Mouse (Mus musculus): ENCODE data around the gene Ppp1r16b.
A peak's percentile ranks its signal among the peaks of the same experiment; 100 is the strongest.

The Ppp1r16b gene

DNA sequence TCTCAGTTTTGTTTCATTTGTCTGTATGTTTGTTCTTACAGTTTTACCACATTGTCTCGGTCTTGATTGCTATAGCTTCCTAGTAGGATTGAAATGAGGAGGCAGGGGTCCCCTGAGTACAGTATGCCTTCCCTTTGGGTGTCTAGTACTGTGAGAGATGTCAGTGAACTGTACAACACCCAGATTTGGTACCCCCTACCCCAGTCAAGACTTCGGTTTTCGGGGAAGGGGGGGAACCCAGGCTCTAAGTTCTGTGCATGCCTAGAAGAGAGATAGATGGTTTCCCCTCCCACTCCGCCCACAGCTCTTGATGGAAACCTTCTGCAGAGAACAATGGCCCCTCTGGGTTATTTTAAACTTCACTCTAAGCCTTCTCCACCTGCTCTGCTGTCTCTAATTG lies at the start of gene Ppp1r16b:
TSS of gene Ppp1r16b (plus strand) at position 301 of the 400 bp plus-strand sequence.
- DNase-seq (ENCODE audit: low read depth, low spot score), result no peak

DNA sequence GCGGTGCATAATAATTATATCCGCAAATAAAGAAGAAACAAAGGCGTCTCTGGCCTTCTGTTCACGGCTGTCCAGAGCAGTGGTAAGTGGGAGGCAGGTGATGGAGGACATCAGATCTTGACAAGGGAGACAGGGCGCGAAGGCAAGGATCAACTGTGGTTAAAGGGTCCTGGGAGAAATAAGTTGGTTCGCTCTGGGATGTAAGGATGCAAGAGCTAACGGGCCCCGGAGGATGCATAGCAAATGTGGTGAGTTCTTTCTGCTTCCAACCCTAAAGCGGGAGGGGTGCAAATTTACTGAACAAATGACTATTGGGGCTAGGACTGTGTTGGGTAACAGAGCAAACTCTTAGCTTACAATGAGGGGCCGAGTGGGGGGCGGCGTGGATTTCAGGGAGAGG lies 49.5 kb upstream of the Ppp1r16b start:
- no peak for DNase-seq (ENCODE audit: low read depth, low spot score)

DNA sequence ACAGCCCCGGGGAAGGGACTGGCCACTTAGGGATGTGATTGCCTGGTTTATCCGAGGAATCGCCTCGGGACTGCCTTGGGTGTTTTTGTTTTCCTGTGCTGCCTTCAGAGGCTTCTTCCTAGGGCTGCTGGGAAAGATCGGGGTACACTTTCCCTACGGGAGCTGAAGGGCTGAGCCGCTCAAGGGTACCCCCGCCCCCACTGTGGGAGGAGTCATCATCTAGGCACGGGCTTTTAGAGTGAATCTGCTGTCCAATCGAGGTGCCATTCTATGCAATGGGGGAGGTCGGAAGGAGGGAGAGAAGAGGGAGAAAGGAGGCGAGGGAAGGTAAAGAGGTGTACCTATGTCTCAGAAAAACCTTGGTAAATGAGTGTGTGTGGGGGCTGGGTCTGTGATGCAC lies 48.9 kb upstream of the Ppp1r16b start:
- DNase-seq (ENCODE audit: low read depth, low spot score), result no peak

DNA sequence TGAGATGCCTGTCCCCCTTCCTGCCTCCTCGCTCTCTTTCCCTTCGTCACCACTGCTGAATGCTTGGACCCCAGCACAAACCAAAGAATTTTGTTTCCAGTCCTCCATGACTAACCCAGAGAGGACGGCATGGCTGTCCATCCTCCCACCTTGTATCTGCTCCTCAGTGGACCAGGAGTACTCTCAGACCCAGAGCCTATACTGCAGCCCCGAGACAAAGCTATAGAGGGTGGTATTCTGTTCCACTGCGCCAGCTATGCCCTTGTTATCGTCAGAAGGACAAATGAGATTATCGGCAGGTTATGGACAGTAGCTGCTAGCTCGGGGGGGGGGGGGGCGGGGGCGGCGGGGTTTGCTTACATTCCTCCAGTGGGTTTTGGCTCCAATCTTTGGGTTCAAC lies 48.4 kb upstream of the Ppp1r16b start:
- DNase-seq (ENCODE audit: low read depth, low spot score), result no peak

DNA sequence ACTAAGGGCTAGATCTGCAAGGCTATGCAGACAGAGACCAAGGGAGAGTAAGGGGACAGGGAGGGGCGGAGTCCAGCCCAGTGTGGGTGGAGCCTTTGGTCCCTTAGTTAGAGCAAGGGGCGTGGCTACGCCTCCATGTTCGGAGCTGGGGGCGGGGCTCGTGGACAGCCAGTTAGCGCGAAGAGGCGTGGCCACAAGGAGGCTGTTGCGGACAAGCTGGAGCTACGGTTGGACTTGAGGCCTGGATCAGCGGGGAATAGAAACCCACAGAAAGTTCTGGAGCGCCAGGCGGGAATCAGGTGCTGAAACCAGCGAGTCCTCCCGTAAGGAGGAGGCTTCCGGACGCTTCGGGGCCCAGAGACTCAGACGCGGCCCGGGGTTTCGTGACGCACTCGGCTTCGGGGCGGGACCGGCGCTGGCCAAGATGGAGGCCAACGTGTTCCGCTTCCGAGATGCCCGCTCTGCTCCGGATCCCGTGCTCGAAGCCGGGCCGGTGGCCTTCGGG lies 40.4 kb upstream of the Ppp1r16b start, which contains the start of gene Actr5:
TSS of gene Actr5 (plus strand) at position 171 of the 505 bp plus-strand sequence.
- DNase-seq (ENCODE audit: low read depth, low spot score), result peak; percentile 99

DNA sequence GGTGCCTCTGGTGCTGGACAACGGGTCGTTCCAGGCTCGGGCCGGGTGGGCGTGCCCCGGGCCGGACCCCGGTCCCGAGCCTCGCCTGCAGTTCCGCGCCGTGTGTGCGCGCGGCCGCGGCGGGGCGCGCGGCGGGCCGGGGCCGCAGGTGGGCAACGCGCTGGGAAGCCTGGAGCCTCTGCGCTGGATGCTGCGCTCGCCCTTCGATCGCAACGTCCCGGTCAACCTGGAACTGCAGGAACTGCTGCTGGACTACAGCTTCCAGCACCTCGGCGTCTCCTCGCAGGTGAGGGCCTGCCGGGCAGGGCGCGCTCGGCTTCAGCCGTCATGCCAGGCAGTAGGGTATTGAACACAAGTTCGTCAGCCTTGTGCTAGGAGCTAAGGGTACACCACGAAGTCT lies 40.0 kb upstream of the Ppp1r16b start:
- no peak for DNase-seq (ENCODE audit: low read depth, low spot score)

DNA sequence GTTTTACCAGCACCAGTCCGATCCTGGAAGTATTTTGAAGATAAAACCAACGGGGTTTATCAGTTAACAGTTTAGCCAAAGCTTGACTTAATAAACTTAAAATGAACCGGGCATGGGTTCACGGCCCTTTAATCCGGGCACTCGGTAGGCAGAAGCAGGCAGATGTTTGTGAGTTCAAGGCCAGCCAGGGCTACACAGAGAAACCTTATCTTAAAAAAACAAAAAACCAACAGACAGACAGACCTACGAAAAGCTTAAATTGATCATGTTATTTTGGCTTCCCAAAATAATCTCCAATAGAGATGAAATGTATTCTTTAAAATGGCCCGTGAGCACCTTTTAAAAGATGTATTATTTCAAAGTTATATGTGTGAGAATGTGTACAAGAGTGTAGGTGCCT lies 39.5 kb upstream of the Ppp1r16b start:
- DNase-seq (ENCODE audit: low read depth, low spot score), result no peak

DNA sequence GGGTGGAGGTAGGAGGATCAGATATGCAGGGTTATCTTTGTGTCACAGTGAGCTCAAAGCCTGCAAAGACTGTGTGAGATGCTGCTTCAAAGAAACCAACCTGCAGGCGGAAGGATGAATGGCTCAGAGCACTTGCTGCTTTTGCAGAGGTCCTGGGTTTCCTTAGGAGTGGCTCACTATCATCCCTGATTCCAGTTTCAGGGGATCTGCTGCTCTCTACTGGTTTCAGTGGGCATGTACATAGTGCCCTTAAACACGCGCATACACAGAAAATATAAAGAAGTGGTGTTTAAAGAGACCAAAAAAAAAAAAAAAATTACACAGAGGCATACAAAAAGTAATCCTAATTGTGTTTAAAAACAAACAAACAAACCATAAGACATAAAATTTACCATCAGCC lies 36.3 kb upstream of the Ppp1r16b start:
- DNase-seq (ENCODE audit: low read depth, low spot score), result no peak

DNA sequence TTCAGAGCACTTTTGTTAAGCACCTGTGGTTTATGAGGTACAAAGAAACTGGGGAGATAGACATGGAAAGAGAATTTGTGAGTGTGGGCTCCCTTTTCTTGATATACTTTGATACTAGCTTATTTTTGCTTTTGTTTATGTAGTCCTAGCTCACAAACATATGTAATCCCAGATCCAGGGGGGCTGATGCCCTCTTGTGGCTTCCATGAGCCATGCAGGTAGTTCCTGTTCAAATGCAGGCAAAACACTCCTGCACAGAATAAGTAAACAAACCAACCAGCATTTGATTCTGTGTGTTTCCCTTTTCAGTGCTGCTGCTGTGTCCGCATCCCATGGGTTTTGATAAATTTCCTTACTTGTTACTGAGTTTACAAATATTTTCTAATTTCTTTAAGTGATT lies 35.8 kb upstream of the Ppp1r16b start:
- DNase-seq (ENCODE audit: low read depth, low spot score), result peak; percentile 25

DNA sequence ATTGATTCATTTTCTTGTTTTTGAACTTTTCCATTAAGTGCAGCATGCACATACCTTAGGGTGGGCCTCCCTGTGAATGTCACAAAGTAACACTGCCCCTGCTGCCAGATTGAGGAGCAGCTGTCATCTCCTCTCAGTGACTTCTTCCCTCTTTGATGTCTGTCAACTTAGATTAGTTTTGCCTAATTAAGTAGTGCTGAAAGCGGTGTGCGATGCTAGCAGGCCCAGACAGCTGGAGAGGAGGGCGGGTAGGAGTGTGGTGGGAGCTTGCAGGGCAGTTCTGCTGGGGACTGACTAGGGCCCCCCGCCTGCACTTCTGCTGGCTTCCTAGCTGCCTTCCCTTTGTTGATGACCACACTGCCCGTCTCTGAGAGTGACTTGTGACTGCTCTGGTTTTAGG lies 33.3 kb upstream of the Ppp1r16b start:
- DNase-seq (ENCODE audit: low read depth, low spot score), result no peak

DNA sequence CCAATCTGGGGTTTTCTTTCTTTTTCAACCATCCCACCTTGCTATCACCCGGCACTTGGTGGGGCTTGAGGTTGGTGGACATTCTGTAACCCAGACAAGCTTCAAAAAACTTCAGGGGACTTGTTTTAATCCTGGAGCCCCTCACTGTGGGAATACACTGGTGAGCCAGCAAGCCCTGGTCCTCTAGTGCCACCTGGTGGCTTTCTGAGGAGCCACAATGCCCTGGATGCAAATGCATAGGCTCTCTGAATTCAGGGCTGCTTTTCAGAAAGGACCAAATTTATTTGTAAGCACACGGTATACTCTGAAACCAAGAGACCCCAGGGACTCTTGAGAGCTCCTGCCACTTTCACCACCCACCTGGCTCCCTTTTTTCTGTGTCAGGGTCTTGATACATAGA lies 23.3 kb upstream of the Ppp1r16b start:
- peak; percentile 64 for DNase-seq (ENCODE audit: low read depth, low spot score)

DNA sequence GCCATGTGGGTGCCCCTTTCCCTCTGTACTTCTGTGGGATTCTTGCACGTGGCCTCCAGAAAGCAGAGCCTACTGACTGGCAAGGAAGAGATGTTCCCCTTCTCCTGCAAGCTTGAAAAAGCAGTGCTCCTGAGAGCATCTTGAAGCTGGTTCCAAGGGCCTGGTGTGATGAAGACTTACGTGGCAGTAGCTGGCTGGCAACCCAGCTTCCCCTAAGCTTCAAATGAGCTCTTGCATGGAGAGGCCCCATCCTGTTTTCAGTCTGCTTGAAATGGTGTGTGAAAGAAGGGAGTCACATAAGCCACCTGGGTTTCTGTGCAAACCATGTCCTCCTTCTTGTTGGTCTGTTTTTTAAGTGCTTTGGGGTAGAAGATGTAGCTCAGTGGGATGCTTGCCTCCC lies 22.6 kb upstream of the Ppp1r16b start:
- DNase-seq (ENCODE audit: low read depth, low spot score), result no peak

DNA sequence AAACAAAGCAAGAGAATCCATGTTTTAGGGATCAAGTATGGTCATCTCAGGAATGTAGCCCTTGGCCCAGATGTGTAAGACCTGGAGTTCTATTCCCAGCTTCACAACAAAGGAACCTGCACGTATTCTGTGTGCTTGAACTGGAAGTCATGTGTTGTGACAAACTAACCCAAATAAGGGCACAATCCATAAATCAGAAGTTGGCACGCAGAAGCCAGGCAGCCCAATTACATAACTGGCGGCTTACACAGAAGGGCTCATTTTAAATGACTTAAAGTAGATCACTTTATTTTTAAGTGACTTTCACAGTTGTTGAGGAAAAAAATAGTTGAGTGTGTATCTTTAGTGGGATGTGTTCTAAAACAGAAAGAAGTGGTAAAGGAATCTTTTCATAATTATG lies 21.4 kb upstream of the Ppp1r16b start:
- no peak for DNase-seq (ENCODE audit: low read depth, low spot score)

DNA sequence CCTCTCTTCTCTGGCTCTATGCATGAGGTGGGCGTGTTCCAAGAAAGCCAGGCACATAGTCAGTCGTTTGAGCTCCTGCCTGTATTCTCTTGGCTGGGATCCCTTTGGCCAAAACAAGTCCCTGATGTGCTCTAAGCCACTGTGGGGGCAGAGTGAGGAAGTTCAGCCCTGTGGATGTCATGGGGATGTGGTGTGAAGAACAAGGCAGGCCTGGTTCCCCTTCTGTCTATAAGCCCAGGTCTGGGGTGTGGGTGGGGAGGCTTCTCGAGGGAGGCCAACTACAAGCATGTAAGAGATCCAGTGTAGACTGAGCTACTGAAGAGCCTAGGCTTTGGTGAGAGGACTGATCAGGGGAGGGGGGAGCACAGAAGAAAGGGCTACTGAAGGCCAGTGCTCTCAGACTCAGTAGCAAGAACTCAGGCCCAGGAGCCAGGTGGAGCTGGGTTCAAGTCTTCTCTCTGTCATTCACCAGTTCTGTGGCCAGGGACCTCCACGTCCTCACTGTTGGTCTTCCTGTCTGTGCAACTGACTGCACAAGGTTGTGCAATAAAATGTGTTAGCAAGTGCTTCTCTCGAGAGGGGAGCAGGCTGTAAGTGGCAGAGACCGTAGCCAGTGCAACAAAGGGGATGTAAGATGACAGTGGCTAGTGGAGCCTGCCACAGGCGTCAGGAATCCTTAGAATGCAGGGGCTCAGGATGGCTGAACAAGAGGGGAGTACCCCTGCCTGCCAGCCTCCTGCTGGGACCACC lies 13.9 kb upstream of the Ppp1r16b start:
- no peak for DNase-seq (ENCODE audit: low read depth, low spot score)

DNA sequence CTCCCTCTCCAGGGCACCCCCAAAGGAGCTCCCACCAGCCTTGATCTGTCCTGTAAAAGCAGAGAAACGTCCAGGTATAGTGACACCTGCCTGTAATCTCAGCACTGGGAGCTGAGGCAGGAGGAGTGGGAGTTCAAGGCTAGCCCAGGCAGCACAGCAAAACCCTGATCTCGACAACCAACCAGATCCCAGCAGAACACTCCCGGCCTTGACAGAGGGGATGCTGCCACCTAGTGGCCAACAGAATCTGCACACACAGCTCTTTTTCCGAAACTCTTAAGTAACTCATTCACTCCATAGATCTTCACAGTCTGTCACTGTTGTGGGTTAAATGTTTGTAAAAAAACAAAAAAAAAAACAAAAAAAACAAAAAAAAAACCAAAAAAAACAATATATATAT lies 12.2 kb upstream of the Ppp1r16b start:
- peak; percentile 80 for DNase-seq (ENCODE audit: low read depth, low spot score)

DNA sequence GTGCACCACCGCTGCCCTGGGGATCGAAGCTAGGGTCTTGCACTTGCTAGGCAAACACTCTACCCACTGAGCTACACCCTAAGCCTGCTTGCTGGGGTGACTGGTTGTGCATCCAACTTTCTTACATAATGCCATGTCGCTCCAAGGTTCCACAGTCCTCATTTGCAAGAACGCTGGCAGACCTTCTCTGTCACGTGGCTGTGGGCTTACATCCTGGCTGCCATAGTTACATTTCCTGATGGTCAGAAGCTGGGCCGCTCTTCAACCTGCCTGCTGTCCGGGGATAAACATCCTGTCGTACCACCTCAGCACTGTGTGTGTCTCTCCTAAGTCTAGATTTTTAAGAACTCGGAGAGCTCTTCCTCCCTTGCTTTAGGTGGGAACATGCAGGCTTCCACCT lies 10.5 kb upstream of the Ppp1r16b start:
- no peak for DNase-seq (ENCODE audit: low read depth, low spot score)

DNA sequence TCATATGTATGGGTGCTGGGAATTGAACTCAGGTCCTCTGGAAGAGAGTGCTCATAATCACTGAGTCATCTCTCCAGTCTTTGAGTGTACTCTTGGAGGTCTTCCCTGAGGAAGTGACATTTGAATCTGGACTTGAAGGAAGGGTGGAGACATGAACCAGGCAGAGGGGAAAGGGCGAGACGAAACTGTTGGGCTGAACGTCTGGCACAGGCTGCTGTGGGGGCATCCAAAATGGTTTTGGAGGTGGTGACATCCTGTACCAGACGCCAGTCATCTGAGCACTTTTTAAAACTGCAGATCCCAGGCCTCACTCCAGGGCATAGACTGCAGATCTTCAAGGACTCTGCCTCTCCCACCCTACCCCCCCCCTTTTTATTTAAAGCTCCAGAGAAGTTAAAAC lies 9.4 kb upstream of the Ppp1r16b start:
- no peak for DNase-seq (ENCODE audit: low read depth, low spot score)

DNA sequence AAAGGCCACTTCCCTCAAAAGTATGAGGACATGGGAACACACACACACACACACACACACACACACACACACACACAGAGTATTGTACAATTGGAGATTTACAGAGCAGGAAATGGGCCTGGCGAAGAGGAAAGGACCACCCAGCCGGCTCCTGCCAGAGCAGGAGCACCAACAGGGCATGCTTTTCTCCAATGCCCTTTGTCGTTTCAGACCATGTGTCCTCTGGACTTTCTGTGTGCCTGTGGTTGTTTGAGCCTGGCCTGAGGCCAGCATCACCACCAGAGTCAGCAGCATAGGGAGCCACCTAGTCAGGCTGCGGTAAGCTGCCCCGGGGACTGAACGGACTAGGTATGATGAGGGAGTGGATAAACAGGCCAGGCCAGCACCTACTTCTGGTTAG lies 6.4 kb upstream of the Ppp1r16b start:
- no peak for DNase-seq (ENCODE audit: low read depth, low spot score)

DNA sequence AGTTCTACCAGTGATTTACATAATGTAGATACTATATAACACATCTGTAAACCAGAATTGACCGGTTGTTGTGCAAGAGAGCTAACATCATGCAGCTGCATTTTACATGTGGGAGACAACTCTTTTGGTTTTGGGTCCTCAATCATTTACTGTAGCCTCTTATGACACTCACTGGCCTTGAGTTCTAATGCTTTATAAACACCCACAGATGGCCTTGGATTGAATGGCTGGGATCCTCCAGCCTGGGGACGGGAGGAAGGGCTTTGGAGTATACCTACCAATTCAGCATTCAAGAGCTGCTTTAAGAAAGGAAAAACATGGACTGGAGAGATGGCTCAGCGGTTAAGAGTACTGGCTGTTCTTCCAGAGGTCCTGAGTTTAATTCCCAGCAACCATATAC lies 5.9 kb upstream of the Ppp1r16b start:
- DNase-seq (ENCODE audit: low read depth, low spot score), result no peak

DNA sequence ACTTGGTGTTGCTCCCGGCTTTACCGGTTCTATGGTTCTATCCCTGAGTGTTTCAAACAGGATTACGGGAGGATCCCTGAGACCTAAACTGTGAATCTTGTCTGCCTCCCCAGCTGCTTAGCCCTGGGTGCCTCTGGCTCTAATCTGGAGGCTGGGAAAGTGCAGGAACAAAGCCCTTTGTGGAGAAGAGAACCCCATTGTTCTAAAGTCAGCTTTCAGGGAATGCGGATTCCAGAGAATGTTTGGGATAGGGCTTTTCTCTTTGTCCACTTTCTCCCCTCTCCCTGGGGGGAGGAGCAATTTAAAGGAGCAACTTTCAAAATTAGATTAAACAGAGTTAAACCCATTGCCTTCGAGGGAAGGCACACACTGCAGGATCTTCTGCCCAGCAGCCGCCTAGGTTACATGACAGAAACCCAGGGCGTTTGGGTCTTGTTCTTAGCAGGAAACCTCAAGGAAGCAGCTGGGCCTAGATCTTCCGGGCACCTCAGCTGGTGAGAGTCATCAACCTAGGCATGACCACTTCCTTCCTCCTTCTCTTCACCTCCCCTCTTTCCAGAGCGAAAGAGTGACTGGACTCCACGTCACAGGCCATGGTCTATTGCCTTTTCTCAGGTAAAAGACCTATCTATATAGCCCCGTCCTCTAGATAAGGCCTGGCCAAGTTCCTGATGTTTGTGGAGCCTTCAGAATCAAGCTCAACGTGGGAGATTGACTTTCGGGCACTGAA lies 1.0 kb downstream of the Ppp1r16b start:
- DNase-seq (ENCODE audit: low read depth, low spot score), result peak; percentile 83

DNA sequence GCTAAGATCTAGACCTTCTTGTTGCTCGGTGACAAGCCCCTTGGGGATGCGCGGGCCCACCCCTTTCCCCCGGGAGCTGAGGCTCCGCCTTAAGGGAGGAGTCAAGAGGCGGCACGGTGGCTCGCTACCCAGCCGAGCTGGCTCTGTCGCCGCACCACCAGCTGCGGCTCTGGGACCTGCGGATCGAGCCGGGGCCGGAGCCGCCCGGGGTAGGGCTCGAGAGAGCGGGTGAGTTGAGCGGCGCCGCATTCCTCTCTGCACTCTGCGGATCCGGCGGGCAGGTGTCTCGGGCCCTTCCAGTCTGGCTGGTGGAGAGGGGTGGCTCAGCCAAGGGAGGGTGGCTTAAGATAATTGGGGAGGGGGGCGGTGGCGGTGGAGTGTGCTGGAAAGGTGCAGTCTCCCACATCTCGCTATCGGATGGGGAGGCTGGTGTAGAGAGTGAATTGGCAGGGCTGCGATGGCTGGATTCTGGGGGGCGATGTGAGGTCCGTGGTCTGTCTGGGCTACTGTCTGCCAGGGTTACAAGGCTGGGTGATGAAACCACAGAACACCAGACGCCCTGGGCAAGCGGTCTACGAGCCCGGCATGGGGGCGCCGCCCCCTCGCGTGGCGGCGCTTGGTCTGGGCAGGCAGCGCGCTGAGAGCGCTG lies 1.9 kb downstream of the Ppp1r16b start:
- DNase-seq (ENCODE audit: low read depth, low spot score), result peak; percentile 93

DNA sequence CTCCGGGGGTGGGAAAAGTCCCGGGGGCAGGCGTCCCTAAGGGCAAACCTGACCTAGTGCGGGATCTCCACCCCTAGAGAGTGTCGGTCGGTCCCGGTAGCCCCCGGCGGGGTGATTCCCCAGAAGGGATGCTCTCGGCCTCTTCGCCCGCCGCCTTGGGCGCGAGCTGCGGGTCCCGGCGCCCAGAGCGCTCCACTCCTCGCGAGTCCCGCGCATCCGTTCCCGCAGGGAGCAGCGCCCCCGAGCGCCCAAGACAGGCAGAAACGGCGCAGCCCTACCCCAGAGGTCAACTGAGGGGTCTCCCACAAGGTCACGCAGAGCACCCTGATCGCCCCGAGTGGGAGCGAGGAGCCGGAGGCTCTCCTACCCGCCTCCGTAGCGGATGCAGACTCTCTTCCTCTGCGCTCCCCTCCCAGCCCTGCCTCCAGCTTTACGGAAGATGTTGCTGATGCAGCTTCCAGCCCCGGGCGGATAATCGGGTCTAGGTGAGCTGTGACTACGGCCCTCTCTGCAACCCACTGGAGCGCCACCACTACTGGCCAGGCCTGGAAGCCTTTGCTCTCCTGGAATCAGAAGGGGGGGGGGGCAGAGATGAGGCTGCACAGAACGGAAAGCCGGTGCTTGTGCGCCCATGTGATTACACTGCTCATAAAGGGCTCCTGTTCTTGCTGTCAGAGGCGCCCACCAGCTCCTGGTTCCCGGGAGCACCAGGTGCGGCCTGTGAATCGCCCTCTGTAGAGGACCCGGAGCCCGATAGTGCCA lies 2.7 kb downstream of the Ppp1r16b start:
- DNase-seq (ENCODE audit: low read depth, low spot score), result peak; percentile 87
